Mouse (Mus musculus) lung, postnatal 36 days (tissue): ENCODE measurements at regions not wholly inside any gene's neighbourhood (a gene's known extent, or its start where the extent isn't known, plus 50 kb on each side); places are given as distances from the start of the nearest gene placed in this dataset.

ENCODE experiments used
- DNase-seq: peaks from one replicate; pipeline ENCODE4 v3.0.0; 2022; ENCODE audit warnings: mixed read lengths

DNA sequence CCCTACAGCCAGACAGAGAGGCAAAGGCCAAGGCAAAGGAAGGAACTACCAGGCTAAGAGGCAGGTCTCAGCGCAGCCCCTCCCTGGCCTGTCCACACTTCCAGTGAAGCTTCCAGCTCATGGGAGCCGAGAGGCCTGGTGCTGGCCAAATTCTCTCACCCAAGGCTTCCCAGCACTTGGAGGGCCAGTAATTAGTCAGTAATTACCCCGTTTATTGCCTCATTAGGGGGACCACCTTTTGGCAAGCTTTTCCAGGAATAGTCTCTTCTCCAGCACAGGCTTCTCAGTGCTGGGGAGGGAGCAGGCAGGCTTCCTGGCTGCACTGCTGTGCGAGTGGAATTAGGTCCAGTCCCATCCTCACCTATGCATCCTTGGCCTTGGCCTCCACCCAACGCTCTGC lies 252.8 kb upstream of the Nxpe4 start:
- DNase-seq, result no peak

DNA sequence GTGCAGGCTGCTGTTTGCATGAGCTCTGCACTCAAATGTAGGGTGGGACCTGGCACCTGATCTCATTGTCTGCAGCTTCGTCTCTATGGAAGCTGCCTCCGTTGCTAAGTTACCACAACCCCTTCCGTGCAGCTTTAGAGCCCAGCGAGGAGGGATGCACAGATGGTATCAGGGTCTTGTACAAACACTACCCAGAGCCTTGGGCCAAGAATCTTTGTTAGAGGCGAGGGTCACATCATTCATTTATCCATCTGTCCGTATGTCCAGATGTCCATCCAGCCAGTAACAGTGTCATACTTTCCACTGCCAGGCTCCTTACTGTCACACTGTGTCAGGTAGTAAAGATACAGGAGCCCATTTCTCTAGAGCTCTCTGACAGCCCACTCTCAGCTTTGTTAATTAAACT lies 251.3 kb upstream of the Nxpe4 start:
- no peak for DNase-seq

DNA sequence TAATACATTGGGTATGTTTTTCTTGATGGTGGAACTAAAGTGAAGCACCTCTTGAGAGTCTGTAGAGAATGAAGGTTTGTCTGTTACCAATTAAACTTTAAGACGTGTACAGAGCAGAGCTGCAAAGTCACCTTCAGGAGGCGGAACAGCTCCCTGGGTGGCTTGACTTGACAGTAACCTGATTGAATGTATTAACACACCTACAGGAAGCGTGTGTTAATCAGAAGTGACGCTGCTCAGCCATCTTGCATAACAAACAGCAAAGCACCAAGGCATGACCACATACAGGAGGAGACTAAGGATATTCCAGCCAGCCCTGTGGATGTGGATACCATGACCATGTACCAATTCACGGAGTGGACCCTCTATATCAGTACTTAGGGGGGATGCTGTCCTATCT lies 249.0 kb upstream of the Nxpe4 start:
- DNase-seq, result no peak

DNA sequence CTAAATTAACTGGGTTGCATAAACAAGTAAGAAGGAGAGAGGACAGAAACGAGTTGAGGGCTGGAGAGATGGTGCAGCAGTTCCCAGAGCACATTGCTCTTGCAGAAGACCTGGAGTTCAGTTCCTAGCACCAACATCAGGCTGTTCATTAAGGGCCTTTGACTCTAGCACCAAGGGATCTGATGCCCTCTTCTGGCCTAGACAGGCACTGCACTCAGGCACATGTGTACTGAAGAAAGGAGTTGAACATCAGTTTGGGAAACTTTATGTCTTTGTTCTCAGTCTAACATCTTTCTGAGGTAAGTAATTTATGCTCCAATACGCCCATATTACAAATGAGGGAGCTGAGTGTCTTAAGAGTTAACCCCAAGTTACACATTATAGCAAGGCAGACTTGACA lies 226.5 kb upstream of the Nxpe4 start:
- DNase-seq, result peak; percentile 25

DNA sequence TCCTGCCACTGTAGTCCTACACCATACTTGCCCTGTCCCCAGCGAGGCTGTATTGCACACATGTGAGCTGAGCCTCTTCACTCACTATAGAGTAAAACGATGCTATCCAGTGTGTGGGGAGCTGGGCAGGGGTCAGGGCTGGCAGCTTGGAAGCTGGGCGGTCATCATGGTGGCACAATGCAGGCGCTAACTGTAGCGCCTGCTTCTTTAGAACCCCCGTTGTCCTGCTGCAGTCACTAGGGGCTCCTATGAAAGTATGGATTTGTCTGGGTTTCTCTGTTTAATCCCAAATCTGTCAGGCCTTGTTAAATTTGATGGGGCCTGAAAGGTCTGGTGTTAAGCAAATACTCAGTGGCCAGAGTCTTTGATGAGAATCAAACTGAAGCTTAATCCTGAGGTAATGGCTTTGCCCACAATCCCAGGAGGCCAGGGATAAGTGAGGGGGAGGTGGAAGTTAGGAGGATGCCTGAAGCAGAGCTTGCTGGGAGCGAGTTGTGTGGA lies 225.8 kb upstream of the Nxpe4 start:
- no peak for DNase-seq

DNA sequence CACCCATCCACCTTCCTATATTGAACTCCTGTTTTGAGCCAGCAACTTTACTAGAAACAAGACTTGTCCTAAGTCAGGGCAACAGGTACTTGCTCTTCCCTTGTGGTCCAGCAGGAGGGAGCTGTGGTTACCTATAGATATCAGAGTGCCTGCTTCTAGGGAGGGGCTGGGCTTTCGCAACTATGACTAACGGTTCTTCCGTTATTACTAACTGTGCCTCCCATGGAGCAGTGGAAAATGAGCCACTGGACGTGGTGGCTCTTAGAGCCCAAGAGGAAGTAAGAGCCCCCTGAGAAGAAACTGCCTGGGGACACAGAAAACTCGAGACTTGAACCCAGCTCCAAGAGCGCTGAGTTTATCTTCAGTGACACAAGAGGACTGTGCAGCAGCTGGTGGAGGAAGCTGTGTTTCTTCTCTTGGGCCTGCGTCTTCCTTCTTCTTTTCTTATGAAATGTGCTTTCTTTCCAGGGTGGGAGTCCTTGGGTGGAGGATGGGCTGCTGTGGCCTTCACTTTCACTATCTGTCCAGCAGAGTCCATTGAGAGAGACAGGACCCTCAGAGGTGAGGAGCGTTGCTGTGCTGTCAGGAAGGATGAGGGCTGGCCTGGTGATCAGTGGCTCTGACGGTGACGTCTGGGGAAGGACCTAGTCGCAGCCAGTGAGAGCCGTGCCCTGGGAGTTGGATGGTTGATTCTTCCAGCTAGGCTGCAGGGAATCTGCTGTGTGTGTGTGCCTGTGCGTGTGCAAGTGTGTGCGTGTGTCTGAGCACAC lies 222.7 kb upstream of the Nxpe4 start:
- no peak for DNase-seq

DNA sequence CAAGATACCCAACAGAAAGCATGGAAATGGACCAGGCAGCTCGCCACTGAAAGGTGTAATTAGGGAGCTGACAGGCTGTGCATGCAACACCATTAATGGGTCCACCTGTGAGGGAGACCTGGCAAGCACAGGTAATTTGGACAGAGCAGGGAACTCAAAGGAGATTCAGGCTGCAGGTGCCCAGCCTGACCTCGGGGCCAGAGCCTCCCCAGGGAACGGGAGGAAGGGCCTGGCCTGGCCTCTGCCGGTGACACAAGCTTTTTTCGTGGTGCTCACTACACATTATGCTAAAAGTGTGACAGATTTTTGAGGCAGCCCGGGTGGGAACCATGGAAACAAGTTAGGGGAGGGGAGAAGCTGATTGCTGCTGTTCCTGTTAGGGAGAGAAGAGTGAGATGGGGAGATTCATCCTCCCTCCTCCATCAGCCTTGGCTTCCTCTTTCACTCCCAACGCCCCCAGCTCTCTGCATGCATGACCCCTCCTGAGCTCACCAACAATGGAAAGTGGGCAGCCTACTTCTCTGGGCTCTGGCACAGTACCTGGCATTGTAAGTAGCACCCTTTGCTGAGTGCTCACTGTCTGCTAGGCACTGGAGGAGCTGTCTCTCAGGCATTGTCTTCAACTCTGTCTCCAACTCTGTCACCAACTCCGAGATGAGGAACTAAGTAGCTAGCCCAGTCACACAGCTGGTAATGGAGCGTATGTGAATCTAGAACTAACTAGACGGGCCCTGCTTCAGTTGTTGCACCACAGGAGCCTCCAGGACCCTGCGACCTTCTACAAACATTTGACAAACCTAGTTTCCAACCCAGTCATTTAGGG lies 218.9 kb upstream of the Nxpe4 start:
- no peak for DNase-seq

DNA sequence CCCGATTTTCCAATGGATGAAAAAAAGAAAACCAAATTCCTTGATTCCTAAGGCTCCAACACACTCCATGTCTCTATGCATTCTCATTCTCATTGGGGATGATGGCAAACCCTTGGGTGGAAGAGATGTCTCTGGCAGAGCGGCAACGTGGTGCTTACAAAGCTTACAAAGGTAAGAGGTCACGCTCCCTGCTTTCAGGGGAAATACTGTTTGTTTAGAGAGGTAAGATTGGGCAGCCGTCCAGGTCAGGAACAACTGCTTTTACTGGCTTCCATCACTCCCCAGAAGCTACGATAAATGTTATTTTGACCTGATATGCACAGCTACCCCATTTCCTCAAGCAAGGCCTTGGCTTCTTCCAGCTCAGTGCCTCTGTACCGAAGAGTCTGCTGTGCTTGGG lies 215.6 kb upstream of the Nxpe4 start:
- DNase-seq, result no peak

DNA sequence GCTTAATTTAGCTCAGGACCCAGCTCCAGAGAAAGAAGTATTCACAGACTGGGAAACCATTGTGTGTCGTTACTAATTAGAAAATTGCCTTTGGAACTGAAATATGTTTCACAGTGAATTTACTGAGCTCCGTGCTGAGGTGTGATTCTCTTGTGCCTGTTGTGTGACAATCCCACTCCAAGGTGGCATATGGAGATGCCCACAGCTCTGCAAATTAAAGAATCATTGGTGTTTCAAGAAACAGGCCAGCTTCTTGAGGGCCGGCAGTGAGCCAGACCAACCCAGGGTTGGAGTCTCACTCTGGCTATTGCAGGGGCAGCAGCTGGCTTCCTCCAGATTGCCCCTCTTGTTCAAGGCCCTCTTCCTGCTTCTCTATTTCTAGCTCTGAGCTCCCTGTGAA lies 203.9 kb upstream of the Nxpe4 start:
- DNase-seq, result no peak

DNA sequence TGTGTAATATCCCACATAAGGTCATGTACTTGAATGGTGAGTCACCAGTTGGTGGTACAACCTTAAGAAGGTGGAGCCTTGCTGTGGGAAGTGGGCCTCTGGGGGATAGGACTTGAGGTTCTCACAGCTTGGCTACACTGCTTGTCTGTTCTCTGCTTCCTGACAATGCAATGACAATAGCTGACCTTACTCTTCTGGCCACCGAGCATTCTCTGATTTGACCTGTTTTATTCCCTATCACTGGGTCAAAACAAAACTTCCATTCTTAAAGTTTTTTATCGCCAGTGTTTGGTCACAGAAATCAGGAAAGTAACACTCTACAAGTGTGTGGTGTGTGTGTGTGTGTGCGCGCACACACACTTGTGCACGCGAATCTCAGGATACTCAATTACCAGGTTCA lies 203.0 kb upstream of the Nxpe4 start:
- no peak for DNase-seq

DNA sequence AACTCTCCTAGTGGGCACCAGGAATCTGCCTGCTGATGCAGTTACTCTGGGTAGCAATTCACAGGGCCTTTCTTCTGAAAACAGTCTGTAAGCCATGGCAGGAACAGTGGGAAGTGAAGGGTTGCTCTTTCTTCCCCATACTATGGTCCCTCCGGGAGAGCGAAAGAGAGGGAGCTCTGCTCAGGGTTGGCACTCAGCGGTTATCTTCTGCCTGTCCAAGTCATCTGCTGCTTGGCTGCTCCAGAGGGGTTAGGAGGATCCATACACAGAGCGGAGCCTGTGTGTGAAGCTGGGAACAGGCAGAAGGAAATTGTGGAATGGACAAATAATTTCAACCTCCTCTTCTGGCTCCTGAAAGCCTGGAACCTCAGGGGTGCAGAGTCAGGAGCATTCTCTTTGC lies 200.6 kb upstream of the Nxpe4 start:
- no peak for DNase-seq

DNA sequence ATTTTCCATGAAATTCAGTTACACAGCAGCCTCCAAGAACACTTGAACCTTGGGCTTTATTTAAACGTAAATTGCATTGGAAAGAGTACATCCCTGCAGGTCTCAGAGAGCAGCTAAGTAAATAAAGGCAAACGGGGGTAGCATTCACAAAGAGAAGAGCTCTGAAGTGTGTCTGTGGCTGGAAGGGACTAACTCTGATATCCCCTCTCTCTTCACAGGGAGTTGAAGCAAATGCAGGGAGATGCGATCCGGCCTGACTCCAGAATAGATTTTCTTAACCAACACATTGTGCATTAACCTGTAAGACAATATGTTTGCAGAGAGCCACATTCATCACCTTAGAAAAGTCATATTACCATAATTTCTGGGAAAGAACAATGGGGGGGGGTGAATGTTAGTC lies 199.7 kb upstream of the Nxpe4 start:
- no peak for DNase-seq

DNA sequence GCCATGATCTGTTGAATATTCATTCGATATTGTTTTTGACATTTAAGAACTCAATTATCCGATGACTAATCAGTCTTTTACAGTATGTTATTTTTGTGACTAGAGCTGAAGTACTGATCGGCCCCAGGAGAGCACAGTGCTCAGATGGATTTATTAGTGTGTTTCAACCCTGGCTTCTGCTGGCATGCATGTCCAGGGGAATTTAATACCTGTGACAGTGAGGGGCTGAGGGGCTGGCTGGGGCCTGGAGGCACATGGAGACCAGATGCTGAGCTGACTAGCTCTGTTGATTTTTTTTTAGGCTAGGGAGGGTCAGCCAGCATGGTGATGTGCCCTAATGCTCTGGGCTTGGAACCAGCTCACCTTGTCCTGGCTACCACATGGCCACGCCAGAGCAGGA lies 199.2 kb upstream of the Nxpe4 start:
- DNase-seq, result no peak

DNA sequence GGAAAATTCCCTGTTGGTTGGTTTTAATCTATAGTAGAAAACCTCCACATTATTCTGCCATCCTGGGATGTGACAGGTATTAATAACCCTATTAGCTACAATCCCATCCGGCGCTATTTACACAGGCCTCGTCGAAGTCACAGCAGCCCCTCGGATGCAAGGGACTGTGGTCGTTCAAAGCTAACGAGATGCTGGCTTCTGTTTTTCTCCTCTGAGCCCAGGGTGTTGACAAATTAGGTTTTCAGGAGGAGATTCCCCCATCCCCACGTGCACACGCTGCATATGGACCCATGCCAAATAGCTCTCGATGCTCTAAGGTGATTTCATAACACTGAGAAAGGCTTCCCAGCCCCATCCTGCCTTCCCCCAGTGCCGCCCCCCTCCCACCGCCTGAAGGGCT lies 188.7 kb upstream of the Nxpe4 start:
- no peak for DNase-seq

DNA sequence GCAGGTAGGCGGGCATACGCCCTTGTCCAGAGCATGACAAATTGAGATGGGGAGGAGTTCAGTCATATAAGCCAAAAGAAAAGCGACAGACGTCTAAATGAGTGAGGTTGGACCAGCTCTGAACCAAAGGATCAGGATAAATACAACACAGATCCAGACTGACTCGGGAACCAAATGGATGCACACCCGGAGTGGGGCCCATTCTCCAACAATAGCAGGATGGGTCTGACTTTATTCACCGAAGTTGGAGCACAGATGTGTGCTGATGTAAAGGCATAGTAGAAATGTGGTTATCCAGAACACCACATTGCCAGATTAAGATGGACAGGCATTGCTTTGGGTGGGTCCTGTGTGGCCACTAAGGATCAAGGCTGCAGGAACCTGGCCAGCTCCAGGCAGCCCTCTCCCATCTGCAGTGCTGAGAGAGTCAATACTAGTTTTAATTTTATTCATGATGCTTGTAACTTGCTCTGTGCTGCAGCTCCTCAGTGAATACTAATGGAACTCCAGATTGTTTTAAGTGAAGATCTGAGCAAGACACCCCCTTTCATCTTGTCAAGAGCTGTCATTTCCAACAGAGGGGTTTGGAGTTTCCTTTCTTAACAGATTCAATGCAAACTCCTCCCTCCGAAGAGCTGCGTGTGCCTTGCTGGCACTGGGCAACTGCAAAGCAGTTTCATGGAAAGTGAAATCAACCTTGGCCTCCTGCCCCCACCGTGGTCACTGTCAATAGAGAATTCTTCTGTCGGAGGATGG lies 176.3 kb upstream of the Nxpe4 start:
- DNase-seq, result no peak

DNA sequence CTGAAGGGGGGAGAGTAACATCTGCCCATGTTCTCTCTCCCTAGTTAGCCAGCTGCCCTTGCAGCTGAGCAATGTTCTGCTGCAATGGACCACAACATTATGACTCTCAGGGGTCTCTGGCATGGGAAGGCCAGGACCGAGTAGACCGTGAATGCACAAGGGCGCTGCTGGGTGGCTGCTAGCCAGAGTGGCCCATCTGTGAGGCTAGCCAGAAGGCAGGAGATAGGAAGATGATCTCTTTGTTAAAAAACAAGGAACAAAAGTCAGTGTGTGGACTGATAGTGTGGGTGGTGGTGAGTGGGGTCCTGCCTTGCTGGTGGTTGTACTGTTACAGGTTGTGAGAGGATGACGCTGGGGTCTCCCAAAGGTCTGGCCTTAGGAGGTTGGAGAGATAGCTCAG lies 174.6 kb upstream of the Nxpe4 start:
- no peak for DNase-seq

DNA sequence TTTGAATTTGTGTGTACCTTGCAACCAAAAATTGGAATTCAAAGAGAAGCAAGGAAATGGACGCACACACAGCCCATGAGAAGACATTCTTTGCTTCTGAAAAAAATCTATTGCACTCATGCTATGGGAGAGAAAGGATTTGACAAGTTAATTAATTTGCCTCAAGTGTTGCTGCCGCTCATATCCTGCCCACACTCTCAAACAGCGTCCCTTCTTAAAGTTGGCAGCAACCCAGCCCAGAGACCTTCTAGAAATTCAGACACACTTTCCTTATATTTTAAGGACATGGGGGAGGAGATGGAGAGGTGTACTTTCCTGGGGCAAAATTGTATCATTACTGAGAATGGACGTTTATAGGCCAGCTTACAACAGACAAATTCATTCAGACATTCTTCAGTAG lies 167.2 kb upstream of the Nxpe4 start:
- DNase-seq, result no peak

DNA sequence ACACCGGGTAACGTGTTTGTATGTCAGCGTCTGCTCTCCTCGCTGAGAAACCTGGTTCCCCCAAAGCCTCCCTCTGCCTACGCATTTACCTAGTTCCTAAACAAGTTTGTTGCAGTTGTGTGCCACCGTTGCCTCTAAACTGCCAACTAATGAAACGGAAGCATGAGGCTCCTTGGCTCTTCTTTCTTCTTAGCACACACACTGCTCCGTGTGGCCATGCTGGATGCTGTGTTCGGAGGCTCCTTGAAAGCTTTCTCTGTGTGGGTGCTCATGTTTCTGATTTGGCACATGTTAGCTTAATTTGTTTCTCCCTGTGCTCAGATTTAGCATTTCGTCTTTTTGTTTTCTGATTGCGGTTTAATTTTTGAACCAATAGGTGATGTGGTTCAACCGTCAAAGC lies 162.2 kb upstream of the Nxpe4 start:
- no peak for DNase-seq

DNA sequence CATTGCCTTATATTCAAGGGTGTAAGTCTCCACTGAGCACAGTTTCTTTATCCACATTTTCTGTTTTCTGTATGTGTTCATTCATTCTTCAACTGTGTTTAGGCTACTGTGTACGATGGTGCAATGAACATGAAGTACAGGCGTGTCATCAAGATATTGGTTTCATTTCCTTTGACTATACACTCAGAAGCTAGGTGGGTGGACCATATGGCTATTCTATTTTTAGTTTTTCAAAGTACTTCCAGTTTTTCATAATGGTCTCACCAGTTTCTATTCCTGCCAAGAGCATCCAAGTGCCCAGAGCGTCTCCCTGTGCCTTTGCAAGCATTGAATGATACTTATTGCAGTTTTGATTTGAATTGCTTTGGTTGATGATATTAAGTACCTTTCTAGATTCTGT lies 132.8 kb upstream of the Nxpe4 start:
- DNase-seq, result no peak

DNA sequence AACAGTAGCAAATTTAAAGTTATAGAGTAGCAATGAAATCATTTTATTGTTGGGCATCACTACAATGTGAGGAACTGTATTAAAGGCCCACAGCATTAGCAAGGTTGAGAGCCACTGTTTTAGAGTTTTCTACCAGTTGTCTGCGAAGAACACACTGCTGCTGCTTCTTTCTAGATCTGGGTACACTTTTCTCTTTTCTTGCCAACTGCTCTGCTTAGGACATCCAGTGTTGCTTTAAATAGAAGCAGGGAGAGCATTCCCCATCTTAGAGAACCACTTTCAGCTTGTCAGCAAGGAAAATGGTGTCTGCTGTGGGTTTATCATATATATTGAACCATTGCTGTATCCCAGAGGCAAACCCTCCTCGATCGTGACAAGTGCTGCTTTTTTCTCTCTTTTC lies 131.0 kb upstream of the Nxpe4 start:
- no peak for DNase-seq

DNA sequence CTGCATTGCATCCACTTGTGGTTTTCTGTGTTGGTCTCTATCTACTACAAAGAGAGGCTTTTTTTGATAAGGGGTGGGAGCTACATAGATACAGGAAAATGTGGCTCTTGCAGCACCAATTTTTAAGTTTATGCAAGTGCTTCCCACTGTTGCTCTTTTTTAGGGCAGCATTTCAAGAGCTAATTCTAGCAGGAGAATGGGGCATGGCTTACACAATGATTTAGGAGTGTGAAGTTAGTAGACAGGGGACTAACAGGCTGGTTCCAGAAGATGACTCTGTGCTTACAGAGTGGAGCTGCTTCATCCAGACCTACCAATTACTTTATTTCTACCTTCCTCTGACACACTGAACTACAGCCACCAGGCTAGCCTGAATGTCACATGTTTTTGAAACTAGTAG lies 125.9 kb upstream of the Nxpe4 start:
- DNase-seq, result no peak

DNA sequence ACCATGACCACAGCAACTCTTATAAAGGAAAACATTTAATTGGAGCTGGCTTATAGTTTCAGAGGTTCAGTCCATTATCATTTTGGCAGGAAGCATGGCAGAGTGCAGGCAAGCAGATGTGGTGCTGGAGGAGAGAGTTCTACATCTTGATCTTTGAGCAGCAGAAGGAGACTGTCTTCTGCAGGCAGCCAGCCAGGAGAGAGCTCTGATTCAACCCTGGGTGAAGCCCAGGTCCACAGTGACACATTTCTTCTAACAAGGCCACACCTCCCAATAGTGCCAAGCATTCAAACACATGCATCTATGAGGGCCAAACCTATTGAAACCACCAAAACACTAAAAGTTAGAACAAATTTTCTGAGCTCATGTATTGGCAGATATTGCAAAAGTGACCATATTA lies 117.0 kb upstream of the Nxpe4 start:
- no peak for DNase-seq

DNA sequence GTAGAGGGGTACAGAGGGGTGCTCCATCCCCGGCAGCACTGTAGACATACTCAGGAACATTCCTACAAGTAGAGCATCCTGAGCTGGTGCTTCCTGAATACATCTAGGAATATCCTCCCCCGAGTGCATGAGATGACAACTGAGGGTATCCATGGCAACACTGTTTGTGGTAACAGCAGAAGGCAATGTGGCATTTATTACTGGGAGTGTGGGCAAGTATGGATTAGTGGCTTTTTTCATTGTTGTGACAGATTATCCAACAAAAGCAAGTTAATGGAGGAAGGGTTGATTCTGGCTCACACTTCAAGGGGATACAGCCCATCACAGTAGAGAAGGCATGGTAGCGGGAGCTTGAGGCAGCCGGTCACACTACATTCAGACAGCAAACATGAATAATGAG lies 114.0 kb upstream of the Nxpe4 start:
- DNase-seq, result no peak

DNA sequence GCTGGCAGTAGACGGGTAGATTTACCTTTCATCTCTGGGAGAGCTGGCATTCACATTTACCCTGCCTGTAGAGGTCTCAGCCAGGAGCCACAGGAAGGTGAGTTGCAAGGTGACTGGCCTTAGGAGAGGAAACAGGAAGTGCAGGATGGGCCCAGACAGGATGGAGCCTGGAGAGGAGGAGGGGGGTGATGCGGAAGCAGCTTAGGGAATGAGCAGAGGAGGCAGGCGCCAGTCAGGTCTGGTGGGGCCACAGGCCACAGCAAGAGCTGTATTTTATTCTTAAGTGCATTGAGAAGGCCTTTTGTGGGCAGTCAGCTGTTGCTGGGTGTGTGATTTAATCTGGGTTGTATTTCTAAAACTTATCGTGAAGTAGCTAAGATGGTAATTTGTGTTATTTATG lies 108.2 kb upstream of the Nxpe4 start:
- no peak for DNase-seq
